Mouse (Mus musculus) lung, postnatal 4 days (tissue): Measurements from ENCODE around the gene Kdm1b.

Experiments used
- DNase-seq, 2 experiments: peaks; one replicate each; pipeline ENCODE4 v3.0.0; 2021

Kdm1b gene

GRCm38 (mm10) chr13:47043030-47043680 is at the start of gene Kdm1b:
Gene Kdm1b, plus strand, starts transcription at chr13:47043499.
- DNase-seq = peak; percentile 99

GRCm38 (mm10) chr13:46997355-46997754 is 45.9 kb upstream of the Kdm1b start:
- DNase-seq = no peak

GRCm38 (mm10) chr13:46999498-46999897 is 43.8 kb upstream of the Kdm1b start:
- DNase-seq = peak in 1 of 2 experiments; percentile 71

- DNase-seq = no peak
Measured at GRCm38 (mm10) chr13:47001590-47001989, 41.7 kb upstream of the Kdm1b start.

GRCm38 (mm10) chr13:47013740-47014139 is 29.6 kb upstream of the Kdm1b start:
- no peak for DNase-seq

- DNase-seq = peak; percentile 80 to 82
Measured at GRCm38 (mm10) chr13:47014334-47015194, 28.7 kb upstream of the Kdm1b start, which contains the start of gene Nhlrc1. Gene Nhlrc1, minus strand, starts transcription at chr13:47014850.

- DNase-seq = no peak
Measured at GRCm38 (mm10) chr13:47015195-47015501, 28.2 kb upstream of the Kdm1b start.

- peak; percentile 61 to 74 for DNase-seq
Measured at GRCm38 (mm10) chr13:47017259-47017658, 26.0 kb upstream of the Kdm1b start.

- no peak for DNase-seq
Measured at GRCm38 (mm10) chr13:47019774-47020173, 23.5 kb upstream of the Kdm1b start.

GRCm38 (mm10) chr13:47020798-47021197 is 22.5 kb upstream of the Kdm1b start:
- no peak for DNase-seq

GRCm38 (mm10) chr13:47030376-47031107 is 12.8 kb upstream of the Kdm1b start:
- no peak for DNase-seq

GRCm38 (mm10) chr13:47033602-47034001 is 9.7 kb upstream of the Kdm1b start:
- DNase-seq = no peak

GRCm38 (mm10) chr13:47037946-47038345 is 5.4 kb upstream of the Kdm1b start:
- no peak for DNase-seq

- no peak for DNase-seq
Measured at GRCm38 (mm10) chr13:47040061-47040460, 3.2 kb upstream of the Kdm1b start.

GRCm38 (mm10) chr13:47042024-47042633 is 1.2 kb upstream of the Kdm1b start:
- no peak for DNase-seq

- peak; percentile 13 to 47 for DNase-seq
Measured at GRCm38 (mm10) chr13:47043833-47044616, 726 bp downstream of the Kdm1b start.

- DNase-seq = peak in 1 of 2 experiments; percentile 28
Measured at GRCm38 (mm10) chr13:47044617-47044947, 1.3 kb downstream of the Kdm1b start, which contains the start of gene Tpmt. Gene Tpmt, minus strand, starts transcription at chr13:47044737.

GRCm38 (mm10) chr13:47047996-47048395 is 4.7 kb downstream of the Kdm1b start:
- peak in 1 of 2 experiments; percentile 33 for DNase-seq

GRCm38 (mm10) chr13:47050009-47050408 is 6.7 kb downstream of the Kdm1b start:
- no peak for DNase-seq

- no peak for DNase-seq
Measured at GRCm38 (mm10) chr13:47053971-47054370, 10.7 kb downstream of the Kdm1b start.

GRCm38 (mm10) chr13:47056126-47056525 is 12.8 kb downstream of the Kdm1b start:
- no peak for DNase-seq

GRCm38 (mm10) chr13:47056781-47057180 is 13.5 kb downstream of the Kdm1b start:
- DNase-seq = no peak
